8 mouse cellular contexts compared by ENCODE assay signal in the genomic region with DNA sequence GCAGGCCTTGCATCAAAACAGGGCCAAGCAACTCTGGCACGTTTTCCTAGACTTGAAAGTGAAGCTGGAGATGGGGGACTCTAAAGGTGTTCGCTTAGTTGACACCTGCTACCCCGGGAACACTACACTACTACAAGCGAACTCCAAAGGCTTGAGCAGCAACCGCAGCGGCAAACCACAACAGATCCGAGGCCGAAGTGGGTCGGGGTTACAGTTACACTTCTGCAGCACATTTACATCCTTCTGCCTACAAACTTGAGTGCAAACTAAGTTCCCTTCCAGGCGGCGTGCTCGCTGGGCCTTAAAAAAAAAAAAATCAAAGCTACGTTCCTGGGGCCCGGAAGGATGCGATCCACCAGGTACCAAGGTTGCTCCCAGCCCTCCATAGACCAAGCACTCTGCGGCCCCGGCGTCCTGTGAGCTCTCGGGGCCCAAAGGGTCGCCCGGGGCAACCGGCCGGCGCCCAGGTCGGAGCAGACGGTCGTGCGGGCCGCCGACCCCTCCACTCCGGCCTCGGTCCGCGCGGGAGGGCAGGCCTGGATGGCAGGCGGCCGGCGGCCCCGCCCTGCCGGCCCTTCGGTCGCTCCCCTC. TPM values are rescaled to one million over a fixed set of nuclear protein-coding genes. Genes with fewer than 3 reads are reported as not detected.
DNase-seq lines count a peak whose midpoint lies in the region; ATAC-seq lines count a peak whose summit lies in the region.

No protein-coding gene starts in this region.

- peaks cover 32% of the 10 kb centered on the region for H3K4me1 ChIP-seq in limb, embryonic 12.5 days (replicated peaks)
- peaks cover 33% of the 10 kb centered on the region for H3K4me1 ChIP-seq in midbrain, embryonic 13.5 days (replicated peaks)

- H3K9ac ChIP-seq in limb, embryonic 12.5 days (replicated peaks), result peak overlapping the region; percentile 98
- peak overlapping the region; percentile 95 for H3K9ac ChIP-seq in midbrain, embryonic 13.5 days (replicated peaks)

- peak overlapping the region; percentile 99 for H3K4me3 ChIP-seq in limb, embryonic 12.5 days (replicated peaks)
- H3K4me3 ChIP-seq in midbrain, embryonic 13.5 days (replicated peaks), result peak overlapping the region; percentile 91

- H3K27me3 ChIP-seq in limb, embryonic 12.5 days, result no peaks in the 10 kb centered on the region
- H3K27me3 ChIP-seq in midbrain, embryonic 13.5 days, result no peaks in the 10 kb centered on the region

- H3K36me3 ChIP-seq in limb, embryonic 12.5 days, result peaks cover 16% of the 10 kb centered on the region; the same call in 1 of the 2 replicates
- no peaks in the 10 kb centered on the region for H3K36me3 ChIP-seq in midbrain, embryonic 13.5 days

- H3K27ac ChIP-seq in limb, embryonic 12.5 days, result peak overlapping the region; percentile 99
- H3K27ac ChIP-seq in midbrain, embryonic 13.5 days, result peak overlapping the region; percentile 94

- H3K9me3 ChIP-seq in limb, embryonic 12.5 days, result no peaks in the 10 kb centered on the region
- no peaks in the 10 kb centered on the region for H3K9me3 ChIP-seq in midbrain, embryonic 13.5 days

- under 1% methylated on average over 42 of the region's 42 CpGs for WGBS in limb, embryonic 12.5 days
- WGBS in midbrain, embryonic 13.5 days, result 1% methylated on average over 41 of the region's 42 CpGs

- peak overlapping the region; percentile 70 for H3K4me2 ChIP-seq in limb, embryonic 12.5 days
- H3K4me2 ChIP-seq in midbrain, embryonic 13.5 days (replicated peaks), result peak overlapping the region; percentile 76

- peak; percentile 44 to 76 for DNase-seq in adrenal gland, adult (ENCODE audit: inconsistent age in 2 of 2, low spot score in 1 of 2)
- no peak for DNase-seq in adrenal gland, postnatal 25 days
- DNase-seq in 416B (ENCODE audit: low read depth), result peak; percentile 64
- DNase-seq in brain, adult 2 months (ENCODE audit: low read depth, low spot score), result peak; percentile 41
- DNase-seq in forelimb bud, embryonic 11.5 days (ENCODE audit: low read depth, low spot score), result peak; percentile 23
- DNase-seq in thymus, postnatal 10 days (ENCODE audit: low spot score in 2 of 2), result peak; percentile 75 to 84

- ATAC-seq in limb, embryonic 12.5 days (ENCODE audit: insufficient number of reproducible peaks, insufficient read depth, low FRiP score, low TSS enrichment, low read depth), result peak; percentile 54
- peak; percentile 57 for ATAC-seq in midbrain, embryonic 13.5 days

RNA-seq across cellular contexts. Expression of a gene that starts 1.5 kb away (rescaled TPM):
- 75.9 and 77.0 TPM in 2 replicates for total RNA-seq in adrenal gland, postnatal 25 days (2021)
- polyA plus RNA-seq in limb, embryonic 12.5 days (2016; fragmentation: Nextera tagmentation; extraction: Ambion mirVana), result 31.8 and 36.3 TPM in 2 replicates
- polyA plus RNA-seq in midbrain, embryonic 13.5 days (2015; fragmentation: Nextera tagmentation; extraction: Ambion mirVana), result 29.3 and 29.9 TPM in 2 replicates
